Mouse (Mus musculus) kidney, embryonic 15.5 days (tissue): ENCODE measurements around the gene Gbf1. TPM values are rescaled to one million over a fixed set of nuclear protein-coding genes. Genes with fewer than 3 reads are reported as not detected.
A peak's percentile ranks its signal among the peaks of the same experiment; 100 is the strongest.

Experiments used
- ATAC-seq: fragments of 200-750 bp; cut with Nextera tagmentation; replicated peaks from 2 replicates; pipeline ENCODE4 v1.8.0; 2017; ENCODE audit warnings: moderate TSS enrichment; ENCODE audit not compliant: low FRiP score
- H3K27ac ChIP-seq: fragments of 300-500 bp; sonication (generic); 2 replicates; pipeline ENCODE4 v1.5.1; 2015; ENCODE audit warnings: mild to moderate bottlenecking, inconsistent platforms
- H3K27me3 ChIP-seq: fragments of 300-500 bp; sonication (generic); 2 replicates; pipeline ENCODE4 v1.6.1; 2015; ENCODE audit warnings: inconsistent platforms
- H3K36me3 ChIP-seq: fragments of 300-500 bp; sonication (generic); 2 replicates; pipeline ENCODE4 v1.6.1; 2015; ENCODE audit warnings: inconsistent platforms
- H3K4me1 ChIP-seq: fragments of 300-500 bp; sonication (generic); 2 replicates; pipeline ENCODE4 v1.6.1; 2015; ENCODE audit warnings: inconsistent platforms
- H3K4me2 ChIP-seq: fragments of 300-500 bp; sonication (generic); 2 replicates; pipeline ENCODE4 v1.6.1; 2015; ENCODE audit warnings: moderate library complexity, mild to moderate bottlenecking, inconsistent platforms
- H3K4me3 ChIP-seq: fragments of 300-500 bp; sonication (generic); replicated peaks from 2 replicates; pipeline ENCODE4 v1.5.1; 2015; ENCODE audit warnings: mild to moderate bottlenecking, inconsistent platforms
- H3K9ac ChIP-seq: fragments of 300-500 bp; sonication (generic); 2 replicates; pipeline ENCODE4 v1.6.1; 2015; ENCODE audit warnings: mild to moderate bottlenecking, inconsistent platforms
- H3K9me3 ChIP-seq: fragments of 300-500 bp; sonication (generic); replicated peaks from 2 replicates; pipeline ENCODE4 v1.6.1; 2016; ENCODE audit warnings: inconsistent platforms
- WGBS: fragments of 180-500 bp; shearing (Covaris S2); methylation state at CpG from one replicate; pipeline ENCODE4 v1.1.7; 2015; ENCODE audit warnings: mixed read lengths; 5-methylcytosine and 5-hydroxymethylcytosine counted together
- polyA plus RNA-seq: library from polyadenylated mRNA; unstranded; fragments of >200 nt; fragmentation: Nextera tagmentation; extraction: Ambion mirVana; gene quantifications from 2 replicates; pipeline ENCODE4 v1.2.1, GENCODE M21; 2015

The Gbf1 gene
- polyA plus RNA-seq, 1 experiment from 2014 or later: 51.0 TPM

- no peak for ATAC-seq
- 78% methylated on average over 6 of the region's 6 CpGs for WGBS
- Histone ChIP-seq H3K4me1 (peaks cover 32% of the 10 kb centered on the region), H3K27ac (no peak overlapping the region), H3K36me3 (peaks cover 28% of the 10 kb centered on the region), H3K27me3 (peaks cover 77% of the 10 kb centered on the region), H3K9ac (no peak overlapping the region), H3K9me3 (no peaks in the 10 kb centered on the region), H3K4me2 (no peak overlapping the region), H3K4me3 (no peak overlapping the region)
Measured at GRCm38 (mm10) chr19:46313591-46313990, 161.3 kb downstream of the Gbf1 start.

GRCm38 (mm10) chr19:46314151-46314601 is 161.9 kb downstream of the Gbf1 start:
- H3K36me3 ChIP-seq: peaks cover 28% of the 10 kb centered on the region
- ATAC-seq: no peak; the same call in 1 of the 2 replicates
- no peaks in the 10 kb centered on the region for H3K9me3 ChIP-seq
- peaks cover 34% of the 10 kb centered on the region for H3K4me1 ChIP-seq
- 14% methylated on average over 18 of the region's 18 CpGs for WGBS
- peaks cover 81% of the 10 kb centered on the region for H3K27me3 ChIP-seq
- 0 out of 2 replicates have a peak overlapping the region, but pooled peaks have one; percentile 10 for H3K4me2 ChIP-seq
- no peak overlapping the region for H3K27ac ChIP-seq
- H3K4me3 ChIP-seq: no peak overlapping the region
- H3K9ac ChIP-seq: no peak overlapping the region

- WGBS: 39% methylated on average over 14 of the region's 14 CpGs
- peaks cover 85% of the 10 kb centered on the region for H3K27me3 ChIP-seq
Measured at GRCm38 (mm10) chr19:46314872-46315742, 162.8 kb downstream of the Gbf1 start.

GRCm38 (mm10) chr19:46315752-46316610 is 163.7 kb downstream of the Gbf1 start:
- H3K9me3 ChIP-seq: no peaks in the 10 kb centered on the region
- WGBS: 51% methylated on average over 12 of the region's 12 CpGs
- H3K4me1 ChIP-seq: peaks cover 36% of the 10 kb centered on the region
- H3K27me3 ChIP-seq: peaks cover 93% of the 10 kb centered on the region
- peaks cover 12% of the 10 kb centered on the region for H3K36me3 ChIP-seq
- H3K4me2 ChIP-seq: no peak overlapping the region
- no peak overlapping the region for H3K9ac ChIP-seq
- H3K4me3 ChIP-seq: 0 out of 2 replicates have a peak overlapping the region, but pooled peaks have one; percentile 48
- H3K27ac ChIP-seq: no peak overlapping the region
- ATAC-seq: no peak

More at GRCm38 (mm10) chr19:46314872-46315742, 162.8 kb downstream of the Gbf1 start:
- H3K36me3 ChIP-seq: peaks cover 20% of the 10 kb centered on the region
- no peak overlapping the region for H3K27ac ChIP-seq
- no peak overlapping the region for H3K4me3 ChIP-seq
- H3K4me2 ChIP-seq: 0 out of 2 replicates have a peak overlapping the region, but pooled peaks have one; percentile 10
- peaks cover 36% of the 10 kb centered on the region for H3K4me1 ChIP-seq
- no peak overlapping the region for H3K9ac ChIP-seq
- no peak for ATAC-seq
- H3K9me3 ChIP-seq: no peaks in the 10 kb centered on the region

GRCm38 (mm10) chr19:46316846-46317545 is 164.7 kb downstream of the Gbf1 start:
- no peak for ATAC-seq
- Histone ChIP-seq H3K9ac (peak overlapping the region; percentile 4; the same call in 1 of the 2 replicates), H3K4me1 (peaks cover 42% of the 10 kb centered on the region), H3K27ac (no peak overlapping the region), H3K36me3 (peaks cover 1% of the 10 kb centered on the region; the same call in 1 of the 2 replicates), H3K9me3 (no peaks in the 10 kb centered on the region), H3K4me3 (peak overlapping the region; percentile 48), H3K4me2 (peak overlapping the region; percentile 81), H3K27me3 (peaks cover 97% of the 10 kb centered on the region)
- WGBS: 30% methylated on average over 15 of the region's 15 CpGs

GRCm38 (mm10) chr19:46317546-46317885 is 165.2 kb downstream of the Gbf1 start:
- H3K4me3 ChIP-seq: peak overlapping the region; percentile 48
- H3K9me3 ChIP-seq: no peaks in the 10 kb centered on the region
- H3K4me2 ChIP-seq: peak overlapping the region; percentile 81
- under 1% methylated on average over 48 of the region's 48 CpGs for WGBS
- no peaks in the 10 kb centered on the region; the same call in 1 of the 2 replicates for H3K36me3 ChIP-seq
- H3K27ac ChIP-seq: no peak overlapping the region
- H3K27me3 ChIP-seq: peaks cover 100% of the 10 kb centered on the region
- peak overlapping the region; percentile 4; the same call in 1 of the 2 replicates for H3K9ac ChIP-seq
- no peak for ATAC-seq
- peaks cover 42% of the 10 kb centered on the region for H3K4me1 ChIP-seq

- Histone ChIP-seq H3K27me3 (peaks cover 100% of the 10 kb centered on the region), H3K4me1 (peaks cover 42% of the 10 kb centered on the region), H3K36me3 (no peaks in the 10 kb centered on the region), H3K9me3 (no peaks in the 10 kb centered on the region), H3K4me2 (peak overlapping the region; percentile 81), H3K9ac (peak overlapping the region; percentile 4; the same call in 1 of the 2 replicates), H3K27ac (no peak overlapping the region), H3K4me3 (peak overlapping the region; percentile 48)
- no peak for ATAC-seq
- WGBS: 3% methylated on average over 21 of the region's 42 CpGs
Measured at GRCm38 (mm10) chr19:46318031-46318471, 165.7 kb downstream of the Gbf1 start.

GRCm38 (mm10) chr19:46318586-46319378 is 166.5 kb downstream of the Gbf1 start:
- WGBS: 10% methylated on average over 16 of the region's 16 CpGs
- ATAC-seq: 0 out of 2 replicates have a peak, but pooled peaks have one; percentile 18
- no peak overlapping the region for H3K9ac ChIP-seq
- peak overlapping the region; percentile 48; the same call in 1 of the 2 replicates for H3K4me3 ChIP-seq
- H3K27ac ChIP-seq: no peak overlapping the region
- peaks cover 100% of the 10 kb centered on the region for H3K27me3 ChIP-seq
- peak overlapping the region; percentile 81 for H3K4me2 ChIP-seq
- peaks cover 42% of the 10 kb centered on the region for H3K4me1 ChIP-seq
- no peaks in the 10 kb centered on the region for H3K9me3 ChIP-seq
- H3K36me3 ChIP-seq: no peaks in the 10 kb centered on the region

- Histone ChIP-seq H3K36me3 (no peaks in the 10 kb centered on the region), H3K4me3 (no peak overlapping the region), H3K4me2 (no peak overlapping the region), H3K9ac (no peak overlapping the region), H3K4me1 (peaks cover 33% of the 10 kb centered on the region), H3K9me3 (no peaks in the 10 kb centered on the region), H3K27me3 (peaks cover 100% of the 10 kb centered on the region), H3K27ac (no peak overlapping the region)
- 82% methylated on average over 8 of the region's 8 CpGs for WGBS
- no peak for ATAC-seq
Measured at GRCm38 (mm10) chr19:46320076-46320785, 167.9 kb downstream of the Gbf1 start.
